Mouse (Mus musculus) liver, embryonic 11.5 days (tissue): Measurements from ENCODE around the gene Hspa8. TPM values are rescaled to one million over a fixed set of nuclear protein-coding genes. Genes with fewer than 3 reads are reported as not detected.

ENCODE experiments used
- ATAC-seq: fragments of 200-750 bp; cut with Nextera tagmentation; replicated peaks from 2 replicates; pipeline ENCODE4 v1.8.0; 2017; ENCODE audit warnings: moderate number of reproducible peaks, mild to moderate bottlenecking, moderate TSS enrichment, moderate library complexity; ENCODE audit not compliant: low FRiP score
- DNase-seq: peaks from one replicate; pipeline ENCODE4 v3.0.0-alpha.2; 2017; ENCODE audit warnings: low spot score
- H3K27ac ChIP-seq: fragments of 300-500 bp; sonication (generic); 2 replicates; pipeline ENCODE4 v1.5.1; 2014; ENCODE audit warnings: mild to moderate bottlenecking, low read depth, low read length, control low read depth
- H3K27me3 ChIP-seq: fragments of 300-500 bp; sonication (generic); replicated peaks from 2 replicates; pipeline ENCODE4 v1.6.1; 2014; ENCODE audit warnings: low read length, mixed read lengths; ENCODE audit not compliant: control insufficient read depth, insufficient read depth
- H3K36me3 ChIP-seq: fragments of 300-500 bp; sonication (generic); 2 replicates; pipeline ENCODE4 v1.6.1; 2014; ENCODE audit warnings: mild to moderate bottlenecking, low read length, moderate library complexity, mixed read lengths; ENCODE audit not compliant: control insufficient read depth, insufficient read depth
- H3K4me1 ChIP-seq: fragments of 300-500 bp; sonication (generic); replicated peaks from 2 replicates; pipeline ENCODE4 v1.6.1; 2014; ENCODE audit warnings: low read length, mixed read lengths; ENCODE audit not compliant: control insufficient read depth, insufficient read depth
- H3K4me2 ChIP-seq: fragments of 300-500 bp; sonication (generic); 2 replicates; pipeline ENCODE4 v1.6.1; 2014; ENCODE audit warnings: mild to moderate bottlenecking, control low read depth, moderate library complexity
- H3K4me3 ChIP-seq: fragments of 300-500 bp; sonication (generic); 2 replicates; pipeline ENCODE4 v1.5.1; 2014; ENCODE audit warnings: low read depth, low read length, control low read depth
- H3K9ac ChIP-seq: fragments of 300-500 bp; sonication (generic); 2 replicates; pipeline ENCODE4 v1.6.1; 2014; ENCODE audit warnings: low read depth, low read length, control low read depth
- H3K9me3 ChIP-seq: fragments of 300-500 bp; sonication (generic); 2 replicates; pipeline ENCODE4 v1.6.1; 2016; ENCODE audit warnings: low read length, inconsistent platforms, mixed read lengths; ENCODE audit not compliant: control insufficient read depth
- WGBS: fragments of 180-500 bp; shearing (Covaris S2); extraction: QIAGEN DNeasy Blood & Tissue Kit; methylation state at CpG from one replicate; pipeline ENCODE4 v1.1.7; 2014; 5-methylcytosine and 5-hydroxymethylcytosine counted together
- polyA plus RNA-seq: library from polyadenylated mRNA; unstranded; fragments of >200 nt; fragmentation: Nextera tagmentation; extraction: Ambion mirVana; gene quantifications from 2 replicates; pipeline ENCODE4 v1.2.1, GENCODE M21; 2014

Hspa8 gene
- polyA plus RNA-seq, 1 experiment from 2014 or later: 3,603 TPM

DNA sequence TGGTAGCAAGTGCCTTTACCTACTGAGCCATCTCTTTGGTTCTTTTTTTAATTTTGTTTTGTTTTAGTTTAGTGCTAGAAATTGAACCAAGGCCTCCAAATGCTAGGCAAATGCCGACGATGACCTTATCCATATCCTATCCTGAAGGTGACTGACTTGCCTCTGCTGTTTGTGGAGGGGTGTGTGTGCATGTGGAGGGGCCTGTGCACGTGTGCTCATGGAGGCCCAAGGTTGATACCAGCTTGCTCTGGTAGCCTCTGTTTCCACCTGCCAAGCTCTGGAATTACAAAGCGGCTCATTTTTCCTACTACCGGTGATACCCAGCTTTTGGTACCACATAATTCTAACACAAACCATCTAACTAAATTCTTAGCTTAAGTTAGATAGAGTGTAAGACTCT, 7.2 kb upstream of the Hspa8 start:
- Histone ChIP-seq H3K9me3 (no peaks in the 10 kb centered on the region), H3K4me2 (no peak overlapping the region), H3K27ac (no peak overlapping the region), H3K36me3 (no peaks in the 10 kb centered on the region), H3K4me3 (no peak overlapping the region), H3K9ac (no peak overlapping the region), H3K4me1 (peaks cover 5% of the 10 kb centered on the region), H3K27me3 (no peaks in the 10 kb centered on the region)
- ATAC-seq: no peak
- DNase-seq: no peak
- WGBS: 86% methylated on average over 5 of the region's 5 CpGs

- ATAC-seq (no peak), DNase-seq (no peak)
- Histone ChIP-seq H3K36me3 (no peaks in the 10 kb centered on the region), H3K27ac (no peak overlapping the region), H3K27me3 (no peaks in the 10 kb centered on the region), H3K4me1 (peaks cover 12% of the 10 kb centered on the region), H3K9ac (no peak overlapping the region), H3K9me3 (no peaks in the 10 kb centered on the region), H3K4me3 (no peak overlapping the region), H3K4me2 (no peak overlapping the region)
- WGBS: 40% methylated on average over 5 of the region's 5 CpGs
Observed at GRCm38 (mm10) chr9:40794251-40794650, 6.5 kb upstream of the Hspa8 start.

DNA sequence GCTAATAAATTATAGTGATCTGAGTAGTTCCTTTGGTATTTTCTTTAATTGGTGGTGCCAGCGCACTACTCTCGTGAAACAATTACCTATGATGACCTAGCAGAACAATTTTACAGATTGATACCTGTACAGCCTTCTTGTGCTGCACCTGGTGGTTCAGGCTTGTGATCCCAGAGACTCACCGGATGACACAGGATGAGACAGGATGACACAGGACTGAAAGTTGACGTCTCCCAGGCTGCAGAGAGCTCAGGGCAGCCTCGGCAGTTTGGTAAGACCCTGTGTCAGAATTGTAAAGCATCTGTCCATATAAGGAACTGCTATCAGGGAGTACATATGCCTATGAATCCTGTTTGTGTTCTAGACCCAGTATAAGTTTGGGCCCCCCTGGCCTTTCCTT, 5.9 kb upstream of the Hspa8 start:
- Histone ChIP-seq H3K4me2 (no peak overlapping the region), H3K4me3 (no peak overlapping the region), H3K27ac (no peak overlapping the region), H3K27me3 (no peaks in the 10 kb centered on the region), H3K4me1 (peaks cover 12% of the 10 kb centered on the region), H3K9me3 (no peaks in the 10 kb centered on the region), H3K9ac (no peak overlapping the region), H3K36me3 (no peaks in the 10 kb centered on the region)
- 70% methylated on average over 5 of the region's 5 CpGs for WGBS
- no peak for DNase-seq
- no peak for ATAC-seq

DNA sequence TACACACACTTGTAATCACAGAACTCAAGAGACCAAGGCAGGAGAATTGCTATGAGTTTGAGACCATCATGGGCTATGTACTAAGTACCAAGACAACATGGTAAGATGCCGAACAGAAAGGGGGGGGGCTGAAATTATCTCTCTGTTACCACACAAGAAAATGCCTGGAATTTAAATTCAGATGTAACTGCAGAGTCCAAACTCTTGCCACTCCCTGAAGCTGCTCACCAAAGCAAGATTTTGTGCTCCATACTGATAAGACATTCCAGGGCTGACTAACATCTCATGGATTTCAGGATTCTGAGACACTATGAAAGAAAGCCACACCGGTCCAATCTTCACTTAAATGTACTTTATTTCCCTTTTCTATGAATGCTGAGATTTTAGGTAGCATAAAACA, 5.2 kb upstream of the Hspa8 start:
- 51% methylated on average over 2 of the region's 2 CpGs for WGBS
- Histone ChIP-seq H3K4me2 (no peak overlapping the region), H3K27ac (no peak overlapping the region), H3K9ac (no peak overlapping the region), H3K36me3 (no peaks in the 10 kb centered on the region), H3K4me1 (peaks cover 12% of the 10 kb centered on the region), H3K9me3 (no peaks in the 10 kb centered on the region), H3K27me3 (no peaks in the 10 kb centered on the region), H3K4me3 (no peak overlapping the region)
- DNase-seq (no peak), ATAC-seq (no peak)

- no peak for ATAC-seq
- Histone ChIP-seq H3K9ac (no peak overlapping the region), H3K4me3 (no peak overlapping the region), H3K27ac (no peak overlapping the region), H3K36me3 (no peaks in the 10 kb centered on the region), H3K9me3 (no peaks in the 10 kb centered on the region), H3K4me2 (no peak overlapping the region), H3K4me1 (peaks cover 12% of the 10 kb centered on the region), H3K27me3 (no peaks in the 10 kb centered on the region)
- no peak for DNase-seq
- WGBS: 41% methylated on average over 4 of the region's 4 CpGs
Observed at GRCm38 (mm10) chr9:40796054-40796453, 4.7 kb upstream of the Hspa8 start.

GRCm38 (mm10) chr9:40798247-40798960, 2.4 kb upstream of the Hspa8 start:
- Histone ChIP-seq H3K27ac (peak overlapping the region; percentile 96), H3K27me3 (no peaks in the 10 kb centered on the region), H3K4me2 (peak overlapping the region; percentile 90), H3K9ac (peak overlapping the region; percentile 100), H3K4me3 (peak overlapping the region; percentile 99; the same call in 1 of the 2 replicates), H3K4me1 (peaks cover 13% of the 10 kb centered on the region), H3K9me3 (no peaks in the 10 kb centered on the region), H3K36me3 (peaks cover 3% of the 10 kb centered on the region; the same call in 1 of the 2 replicates)
- peak; percentile 35 for DNase-seq
- 29% methylated on average over 9 of the region's 9 CpGs for WGBS
- no peak; the same call in 1 of the 2 replicates for ATAC-seq

DNA sequence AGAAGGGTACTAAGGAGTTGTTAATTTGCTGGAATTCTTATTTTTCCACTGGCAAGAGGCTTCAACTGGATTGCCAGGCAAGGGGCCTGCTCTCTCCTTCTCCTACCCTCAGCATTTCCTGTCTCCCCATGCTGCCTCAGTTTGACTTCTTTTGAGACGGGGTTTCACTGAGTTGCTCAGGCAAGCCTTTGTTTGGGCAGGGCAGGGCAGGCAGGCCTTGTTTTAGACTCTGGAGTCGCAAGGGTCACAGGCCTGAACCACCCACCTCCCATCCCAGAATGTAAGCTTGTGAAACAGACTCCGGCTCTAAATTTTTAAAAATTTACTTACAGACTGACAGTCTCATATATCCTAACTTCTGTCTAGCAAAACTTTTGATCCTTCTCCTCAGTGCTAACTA, 1.7 kb upstream of the Hspa8 start:
- Histone ChIP-seq H3K9me3 (no peaks in the 10 kb centered on the region), H3K27ac (peak overlapping the region; percentile 96), H3K4me2 (peak overlapping the region; percentile 90), H3K4me1 (peaks cover 17% of the 10 kb centered on the region), H3K27me3 (no peaks in the 10 kb centered on the region), H3K9ac (peak overlapping the region; percentile 100), H3K4me3 (peak overlapping the region; percentile 99), H3K36me3 (peaks cover 8% of the 10 kb centered on the region; the same call in 1 of the 2 replicates)
- 34% methylated on average over 3 of the region's 3 CpGs for WGBS
- ATAC-seq (no peak), DNase-seq (peak; percentile 43)

DNA sequence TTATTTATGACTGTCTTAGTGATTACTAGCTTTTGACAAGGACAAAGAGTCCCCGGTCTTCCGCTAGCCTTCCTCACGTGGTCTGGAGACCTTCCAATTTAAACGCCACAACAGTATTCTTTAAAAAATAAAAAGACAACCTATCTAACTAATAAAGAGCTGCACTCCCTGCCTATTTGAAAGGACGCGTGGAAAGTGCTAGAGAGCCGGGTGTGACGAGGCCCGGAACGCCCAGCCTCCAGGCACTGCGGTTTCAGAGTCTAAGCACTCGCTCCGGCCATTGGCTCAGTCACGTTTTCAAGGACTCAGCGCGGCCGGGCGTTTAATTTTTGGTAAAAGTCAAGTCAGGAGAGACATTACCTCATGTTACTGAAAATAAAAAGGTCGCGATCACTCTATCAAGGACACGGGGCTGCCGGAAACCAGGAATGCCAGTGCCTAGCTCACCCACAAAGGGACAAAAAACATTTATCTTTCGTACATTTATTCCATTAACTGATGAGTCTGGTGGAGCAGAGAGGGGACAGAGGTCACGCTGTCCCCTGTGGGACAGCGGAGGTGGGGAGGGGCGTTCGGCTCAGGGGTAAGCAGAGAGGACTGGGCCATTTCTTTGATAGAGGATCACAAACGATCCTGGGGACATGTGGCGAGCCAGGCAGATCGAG, 815 bp upstream of the Hspa8 start:
- no peaks in the 10 kb centered on the region for H3K9me3 ChIP-seq
- H3K4me3 ChIP-seq: peak overlapping the region; percentile 99
- peak overlapping the region; percentile 90 for H3K4me2 ChIP-seq
- ATAC-seq: peak; percentile 10
- peaks cover 8% of the 10 kb centered on the region; the same call in 1 of the 2 replicates for H3K36me3 ChIP-seq
- WGBS: 2% methylated on average over 30 of the region's 30 CpGs
- DNase-seq: peak; percentile 80
- peaks cover 17% of the 10 kb centered on the region for H3K4me1 ChIP-seq
- peak overlapping the region; percentile 96 for H3K27ac ChIP-seq
- H3K27me3 ChIP-seq: no peaks in the 10 kb centered on the region
- peak overlapping the region; percentile 100 for H3K9ac ChIP-seq
